Mouse (Mus musculus) liver, embryonic 11.5 days (tissue): ENCODE data around the gene Hist1h3g. TPM values are rescaled to one million over a fixed set of nuclear protein-coding genes. Genes with fewer than 3 reads are reported as not detected.
"Not testable (repeated sequence)": the region's sequence is repeated elsewhere in the genome, so short reads cannot be mapped to it uniquely, and the experiment has no call there.

ENCODE experiments used
- ATAC-seq: fragments of 200-750 bp; cut with Nextera tagmentation; replicated peaks from 2 replicates; pipeline ENCODE4 v1.8.0; 2017; ENCODE audit warnings: moderate number of reproducible peaks, mild to moderate bottlenecking, moderate TSS enrichment, moderate library complexity; ENCODE audit not compliant: low FRiP score
- DNase-seq: peaks from one replicate; pipeline ENCODE4 v3.0.0-alpha.2; 2017; ENCODE audit warnings: low spot score
- H3K27ac ChIP-seq: fragments of 300-500 bp; sonication (generic); 2 replicates; pipeline ENCODE4 v1.5.1; 2014; ENCODE audit warnings: mild to moderate bottlenecking, low read depth, low read length, control low read depth
- H3K27me3 ChIP-seq: fragments of 300-500 bp; sonication (generic); replicated peaks from 2 replicates; pipeline ENCODE4 v1.6.1; 2014; ENCODE audit warnings: low read length, mixed read lengths; ENCODE audit not compliant: control insufficient read depth, insufficient read depth
- H3K36me3 ChIP-seq: fragments of 300-500 bp; sonication (generic); 2 replicates; pipeline ENCODE4 v1.6.1; 2014; ENCODE audit warnings: mild to moderate bottlenecking, low read length, moderate library complexity, mixed read lengths; ENCODE audit not compliant: control insufficient read depth, insufficient read depth
- H3K4me1 ChIP-seq: fragments of 300-500 bp; sonication (generic); replicated peaks from 2 replicates; pipeline ENCODE4 v1.6.1; 2014; ENCODE audit warnings: low read length, mixed read lengths; ENCODE audit not compliant: control insufficient read depth, insufficient read depth
- H3K4me2 ChIP-seq: fragments of 300-500 bp; sonication (generic); 2 replicates; pipeline ENCODE4 v1.6.1; 2014; ENCODE audit warnings: mild to moderate bottlenecking, control low read depth, moderate library complexity
- H3K4me3 ChIP-seq: fragments of 300-500 bp; sonication (generic); 2 replicates; pipeline ENCODE4 v1.5.1; 2014; ENCODE audit warnings: low read depth, low read length, control low read depth
- H3K9ac ChIP-seq: fragments of 300-500 bp; sonication (generic); 2 replicates; pipeline ENCODE4 v1.6.1; 2014; ENCODE audit warnings: low read depth, low read length, control low read depth
- H3K9me3 ChIP-seq: fragments of 300-500 bp; sonication (generic); 2 replicates; pipeline ENCODE4 v1.6.1; 2016; ENCODE audit warnings: low read length, inconsistent platforms, mixed read lengths; ENCODE audit not compliant: control insufficient read depth
- WGBS: fragments of 180-500 bp; shearing (Covaris S2); extraction: QIAGEN DNeasy Blood & Tissue Kit; methylation state at CpG from one replicate; pipeline ENCODE4 v1.1.7; 2014; 5-methylcytosine and 5-hydroxymethylcytosine counted together
- polyA plus RNA-seq: library from polyadenylated mRNA; unstranded; fragments of >200 nt; fragmentation: Nextera tagmentation; extraction: Ambion mirVana; gene quantifications from 2 replicates; pipeline ENCODE4 v1.2.1, GENCODE M21; 2014

Hist1h3g gene
- polyA plus RNA-seq, 1 experiment from 2014 or later = 5.2 TPM

DNA sequence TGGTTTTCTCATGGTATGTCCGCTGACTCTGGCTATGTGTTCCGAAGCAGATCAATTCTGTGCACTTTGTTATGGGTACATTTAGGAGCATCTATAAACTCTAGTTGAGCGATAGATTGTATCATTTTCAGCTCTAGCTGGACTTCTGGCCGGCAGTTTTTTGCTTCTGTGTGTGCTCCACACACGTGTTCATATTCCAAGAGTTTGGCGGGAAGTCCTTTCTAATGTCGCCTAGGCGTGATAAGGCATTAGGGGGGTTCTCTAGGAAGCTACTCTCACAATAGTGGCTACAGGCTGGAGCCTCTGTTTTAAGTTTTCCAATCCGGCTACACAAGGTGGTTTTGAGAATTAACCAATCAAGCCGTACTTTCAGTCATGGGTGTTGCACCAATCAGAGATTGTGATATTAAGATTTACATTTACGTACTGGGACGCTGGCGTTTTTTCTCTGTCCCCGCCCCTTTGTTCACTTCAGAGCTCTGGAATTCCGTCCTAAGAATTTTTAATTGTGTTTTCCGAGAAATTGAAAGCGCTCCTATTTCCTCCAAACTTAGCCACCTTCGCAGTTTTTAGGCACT, 20.7 kb downstream of the Hist1h3g start:
- Histone ChIP-seq H3K9me3 (no peaks in the 10 kb centered on the region), H3K27me3 (no peaks in the 10 kb centered on the region), H3K27ac (peak overlapping the region; percentile 100), H3K4me3 (peak overlapping the region; percentile 56), H3K4me2 (peak overlapping the region; percentile 83), H3K4me1 (0 out of 2 replicates have a peak, but pooled peaks cover 8% of the 10 kb centered on the region), H3K9ac (peak overlapping the region; percentile 91), H3K36me3 (no peaks in the 10 kb centered on the region)
- ATAC-seq (peak; percentile 66), DNase-seq (peak; percentile 75)
- WGBS = under 1% methylated on average over 18 of the region's 18 CpGs

DNA sequence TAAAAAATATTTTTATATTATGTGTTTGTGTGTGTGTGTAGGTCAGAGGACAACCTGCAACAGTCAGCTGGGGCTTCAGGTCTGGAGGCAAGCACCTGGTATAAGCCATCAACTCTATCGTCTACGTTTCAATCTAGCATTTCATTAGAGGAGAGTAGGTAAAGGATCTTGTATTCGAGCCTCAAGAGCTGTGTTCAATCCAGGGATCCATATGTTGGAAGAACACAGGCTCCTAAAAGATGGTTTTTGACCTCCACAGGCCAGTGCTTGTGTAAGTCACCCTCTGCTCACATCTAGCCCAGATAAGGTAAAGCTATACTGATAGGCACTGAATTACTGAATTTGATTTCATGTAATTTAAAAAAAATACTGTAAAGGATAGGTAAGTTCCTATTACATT, 21.7 kb downstream of the Hist1h3g start:
- 67% methylated on average over 3 of the region's 3 CpGs for WGBS
- no peaks in the 10 kb centered on the region for H3K36me3 ChIP-seq
- 0 out of 2 replicates have a peak, but pooled peaks cover 7% of the 10 kb centered on the region for H3K4me1 ChIP-seq
- H3K9ac ChIP-seq = peak overlapping the region; percentile 91; the same call in 1 of the 2 replicates
- peak overlapping the region; percentile 100 for H3K27ac ChIP-seq
- H3K4me2 ChIP-seq = peak overlapping the region; percentile 83
- DNase-seq (no peak), ATAC-seq (no peak)
- H3K4me3 ChIP-seq = peak overlapping the region; percentile 56
- H3K9me3 ChIP-seq = no peaks in the 10 kb centered on the region
- H3K27me3 ChIP-seq = no peaks in the 10 kb centered on the region

DNA sequence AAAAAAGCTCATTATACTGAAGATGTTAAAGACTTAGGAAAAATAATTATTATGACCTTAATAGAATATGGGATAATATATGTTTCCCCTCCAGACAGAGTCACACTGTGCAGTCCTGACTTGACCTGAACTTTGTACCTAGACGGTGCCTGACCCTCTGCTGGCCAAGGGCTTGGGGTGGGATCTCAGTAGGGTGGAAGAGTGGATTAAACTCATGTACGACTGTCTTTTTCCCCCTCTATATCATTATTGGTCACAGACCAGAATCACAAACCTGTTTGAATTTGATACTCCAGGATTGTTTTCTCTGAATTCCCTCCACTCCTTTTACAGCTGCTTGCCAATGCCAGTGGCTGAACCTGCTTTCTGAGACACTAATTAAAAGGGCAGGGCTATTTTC, 25.5 kb downstream of the Hist1h3g start:
- not testable (repeated sequence) for H3K36me3 ChIP-seq, H3K27me3 ChIP-seq, ATAC-seq, H3K4me1 ChIP-seq, H3K9me3 ChIP-seq
- peak overlapping the region; percentile 64 for H3K27ac ChIP-seq
- peak overlapping the region; percentile 47 for H3K4me2 ChIP-seq
- DNase-seq = peak; percentile 51
- peak overlapping the region; percentile 50; the same call in 1 of the 2 replicates for H3K9ac ChIP-seq
- WGBS = 27% methylated on average over 2 of the region's 2 CpGs
- H3K4me3 ChIP-seq = 0 out of 2 replicates have a peak overlapping the region, but pooled peaks have one; percentile 10

DNA sequence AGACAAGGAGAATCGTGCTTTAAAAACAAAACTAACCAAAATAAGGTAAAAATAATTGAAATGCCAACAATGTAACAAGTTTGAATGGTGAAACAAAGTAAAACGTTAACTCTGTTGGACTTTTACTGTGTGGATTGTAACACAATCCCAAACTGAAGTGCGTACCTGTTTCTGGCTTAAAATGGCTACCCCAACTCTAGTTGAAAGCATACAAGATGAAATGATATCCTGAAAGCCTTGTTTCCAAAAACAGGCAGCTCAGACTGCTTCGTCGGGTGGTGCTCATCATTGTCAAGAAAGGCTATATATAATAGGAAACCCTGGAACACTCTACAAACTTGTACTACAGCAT, 26.3 kb downstream of the Hist1h3g start:
- peak overlapping the region; percentile 100 for H3K27ac ChIP-seq
- H3K4me3 ChIP-seq = peak overlapping the region; percentile 37
- H3K27me3 ChIP-seq, H3K4me1 ChIP-seq, DNase-seq, H3K9me3 ChIP-seq, ATAC-seq, H3K36me3 ChIP-seq: not testable (repeated sequence)
- peak overlapping the region; percentile 48 for H3K9ac ChIP-seq
- WGBS = 0% methylated on average over 2 of the region's 5 CpGs
- peak overlapping the region; percentile 48 for H3K4me2 ChIP-seq

DNA sequence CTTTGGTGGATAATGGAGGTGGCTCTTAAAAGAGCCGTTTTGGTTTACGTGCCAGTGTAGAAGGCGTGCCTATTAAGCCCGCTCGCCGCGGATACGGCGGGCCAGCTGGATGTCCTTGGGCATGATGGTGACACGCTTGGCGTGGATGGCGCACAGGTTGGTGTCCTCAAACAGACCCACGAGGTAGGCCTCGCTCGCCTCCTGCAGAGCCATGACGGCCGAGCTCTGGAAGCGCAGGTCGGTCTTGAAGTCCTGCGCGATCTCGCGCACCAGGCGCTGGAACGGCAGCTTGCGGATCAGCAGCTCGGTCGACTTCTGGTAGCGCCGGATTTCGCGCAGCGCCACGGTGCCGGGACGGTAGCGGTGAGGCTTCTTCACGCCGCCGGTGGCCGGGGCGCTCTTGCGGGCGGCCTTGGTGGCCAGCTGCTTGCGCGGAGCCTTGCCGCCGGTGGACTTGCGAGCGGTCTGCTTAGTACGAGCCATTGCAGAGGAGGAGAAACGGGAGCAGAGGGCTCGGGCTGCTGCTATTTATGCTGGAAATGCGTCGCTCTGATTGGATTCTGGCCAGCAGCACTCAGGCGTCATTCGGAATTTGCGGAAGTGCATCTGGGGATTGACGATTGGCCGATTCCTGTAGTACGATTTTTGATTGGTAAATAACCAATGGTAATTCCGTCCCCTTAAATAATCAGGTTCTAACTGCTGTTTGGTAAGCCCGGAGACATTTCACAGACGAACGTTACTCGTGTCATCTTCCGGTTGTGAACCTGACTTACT, 26.8 kb downstream of the Hist1h3g start, which contains the start of gene Hist1h3e:
Hist1h3e (minus strand) TSS at position 487 of the 777 bp plus-strand sequence.
- WGBS = under 1% methylated on average over 55 of the region's 67 CpGs

DNA sequence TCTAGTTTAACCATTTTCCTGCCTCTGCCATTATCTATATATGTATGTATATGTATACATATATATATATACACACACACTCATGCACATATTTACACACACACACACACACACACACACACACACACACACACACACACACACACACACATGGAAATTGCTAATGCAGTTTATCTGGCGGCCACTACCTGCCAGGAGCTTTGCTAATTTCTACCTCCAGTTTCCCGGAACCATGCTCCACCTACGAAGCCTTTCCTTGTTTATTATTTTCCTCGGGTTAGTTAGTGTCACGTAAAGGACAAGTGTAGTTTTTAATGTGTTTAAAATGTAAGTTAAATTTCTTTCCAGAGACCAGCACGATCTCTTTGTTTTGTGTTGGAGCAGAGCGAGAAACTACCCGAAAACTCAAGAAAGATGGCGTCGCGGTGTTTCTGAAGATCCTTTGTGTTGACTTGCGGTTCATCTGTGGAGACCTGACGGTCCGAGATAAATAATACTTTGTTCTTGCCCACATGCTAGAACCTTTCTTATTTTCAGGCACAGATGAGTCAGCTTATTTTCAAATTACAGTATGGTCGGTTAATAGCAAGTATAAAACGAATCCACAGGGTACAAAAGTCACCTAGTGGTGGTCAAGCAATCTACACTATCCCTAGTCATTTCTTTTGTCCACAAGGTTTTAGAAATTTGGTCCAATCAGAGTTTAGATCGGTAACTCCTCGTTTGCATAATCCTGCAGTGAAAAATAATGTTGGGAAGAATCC, 27.7 kb downstream of the Hist1h3g start:
- DNase-seq (peak; percentile 44), ATAC-seq (peak; percentile 34)
- H3K27ac ChIP-seq = peak overlapping the region; percentile 100
- no peaks in the 10 kb centered on the region for H3K36me3 ChIP-seq
- H3K4me2 ChIP-seq = peak overlapping the region; percentile 81
- no peaks in the 10 kb centered on the region for H3K4me1 ChIP-seq
- H3K9me3 ChIP-seq = no peaks in the 10 kb centered on the region
- no peaks in the 10 kb centered on the region for H3K27me3 ChIP-seq
- peak overlapping the region; percentile 77 for H3K9ac ChIP-seq
- WGBS = 2% methylated on average over 18 of the region's 18 CpGs
- H3K4me3 ChIP-seq = peak overlapping the region; percentile 39

More for the DNA sequence above, 26.8 kb downstream of the Hist1h3g start, which contains the start of gene Hist1h3e:
- H3K27ac ChIP-seq = peak within 1 kb of the TSS; percentile 100
- peak; percentile 91 for DNase-seq
- H3K4me2 ChIP-seq = peak within 1 kb of the TSS; percentile 81
- H3K4me1 ChIP-seq, H3K27me3 ChIP-seq, H3K36me3 ChIP-seq, H3K9me3 ChIP-seq: not testable (repeated sequence)
- ATAC-seq = peak; percentile 93
- H3K9ac ChIP-seq = peak within 1 kb of the TSS; percentile 77
- peak within 1 kb of the TSS; percentile 39 for H3K4me3 ChIP-seq

DNA sequence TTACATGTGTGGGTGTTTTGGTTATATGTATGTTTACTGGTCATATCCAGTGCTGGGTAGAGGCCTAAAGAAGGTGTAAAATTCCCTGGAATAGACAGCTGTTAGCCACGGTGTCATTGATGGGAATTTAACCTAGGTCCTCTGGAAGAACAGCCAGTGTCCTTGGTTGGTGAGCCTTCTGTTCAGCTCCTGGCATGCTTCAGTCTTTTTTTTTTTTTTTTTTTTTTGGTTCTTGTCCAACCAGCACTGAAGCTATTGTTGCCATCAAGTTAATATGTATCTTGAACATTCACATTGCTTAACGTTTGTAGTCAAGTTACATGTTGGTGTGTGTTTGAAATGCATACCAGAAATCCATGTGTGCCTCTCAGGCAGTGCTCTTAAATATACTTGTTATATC, 29.3 kb downstream of the Hist1h3g start:
- 84% methylated on average over 2 of the region's 2 CpGs for WGBS
- ATAC-seq = no peak
- H3K4me2 ChIP-seq = no peak overlapping the region
- H3K4me1 ChIP-seq = no peaks in the 10 kb centered on the region
- no peaks in the 10 kb centered on the region for H3K9me3 ChIP-seq
- no peaks in the 10 kb centered on the region for H3K36me3 ChIP-seq
- no peaks in the 10 kb centered on the region for H3K27me3 ChIP-seq
- no peak overlapping the region for H3K9ac ChIP-seq
- DNase-seq = no peak
- H3K4me3 ChIP-seq = no peak overlapping the region
- H3K27ac ChIP-seq = peak overlapping the region; percentile 100; the same call in 1 of the 2 replicates

DNA sequence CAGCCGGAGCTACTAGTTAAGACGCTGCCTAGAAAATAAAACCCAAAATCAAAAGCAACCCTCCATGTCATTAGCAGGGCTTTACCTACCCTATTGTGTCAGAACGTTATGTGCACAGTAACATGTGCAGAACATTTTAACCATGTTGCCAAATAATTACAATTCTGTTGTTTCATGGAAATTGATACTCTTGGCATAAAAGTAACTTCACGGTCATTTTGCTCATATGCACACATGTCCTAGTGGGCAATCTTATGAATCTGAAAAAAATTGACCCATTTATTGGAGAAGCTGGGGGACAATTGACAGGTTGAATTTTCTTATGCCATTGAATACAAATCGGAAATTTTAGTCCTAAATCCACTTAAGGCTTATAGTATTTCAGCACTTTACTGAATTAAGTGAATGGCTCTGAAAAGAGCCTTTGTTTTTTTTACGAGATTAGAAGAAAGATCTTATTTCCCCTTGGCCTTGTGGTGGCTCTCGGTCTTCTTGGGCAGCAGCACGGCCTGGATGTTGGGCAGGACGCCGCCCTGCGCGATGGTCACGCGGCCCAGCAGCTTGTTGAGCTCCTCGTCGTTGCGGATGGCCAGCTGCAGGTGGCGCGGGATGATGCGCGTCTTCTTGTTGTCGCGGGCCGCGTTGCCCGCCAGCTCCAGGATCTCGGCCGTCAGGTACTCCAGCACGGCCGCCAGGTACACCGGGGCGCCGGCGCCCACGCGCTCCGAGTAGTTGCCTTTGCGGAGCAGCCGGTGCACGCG, 35.2 kb downstream of the Hist1h3g start:
- Histone ChIP-seq H3K4me3 (peak overlapping the region; percentile 37), H3K4me2 (peak overlapping the region; percentile 66), H3K27ac (peak overlapping the region; percentile 97), H3K9ac (peak overlapping the region; percentile 69)
- 2% methylated on average over 24 of the region's 41 CpGs for WGBS
- H3K36me3 ChIP-seq, H3K27me3 ChIP-seq, H3K9me3 ChIP-seq, DNase-seq, H3K4me1 ChIP-seq, ATAC-seq: not testable (repeated sequence)
